Mouse (Mus musculus) myocyte (in vitro differentiated cells): ENCODE measurements around the gene Ptdss2.

Experiments used
- MAX ChIP-seq: IDR thresholded peaks from one replicate; pipeline ENCODE4 v1.6.1; 2011; ENCODE audit warnings: low read depth, mild to moderate bottlenecking, control low read depth
- POLR2A ChIP-seq: IDR thresholded peaks from one replicate; pipeline ENCODE4 v1.6.1; 2011; ENCODE audit warnings: low read depth, mild to moderate bottlenecking, control low read depth, moderate library complexity; ENCODE audit not compliant: insufficient read length
- POLR2AphosphoS2 ChIP-seq: IDR thresholded peaks from one replicate; pipeline ENCODE4 v1.6.1; 2011; ENCODE audit warnings: low read depth, control low read depth; ENCODE audit not compliant: insufficient read length
- TCF12 ChIP-seq: IDR thresholded peaks from one replicate; pipeline ENCODE4 v1.6.1; 2011; ENCODE audit warnings: mild to moderate bottlenecking, control low read depth; ENCODE audit not compliant: poor library complexity, insufficient read depth, severe bottlenecking
- TCF3 ChIP-seq: IDR thresholded peaks from one replicate; pipeline ENCODE4 v1.6.1; 2011; ENCODE audit warnings: low read depth, control low read depth; ENCODE audit not compliant: insufficient read length
- USF1 ChIP-seq: IDR thresholded peaks from one replicate; pipeline ENCODE4 v1.6.1; 2011; ENCODE audit warnings: low read depth, mild to moderate bottlenecking, control low read depth, moderate library complexity

DNA sequence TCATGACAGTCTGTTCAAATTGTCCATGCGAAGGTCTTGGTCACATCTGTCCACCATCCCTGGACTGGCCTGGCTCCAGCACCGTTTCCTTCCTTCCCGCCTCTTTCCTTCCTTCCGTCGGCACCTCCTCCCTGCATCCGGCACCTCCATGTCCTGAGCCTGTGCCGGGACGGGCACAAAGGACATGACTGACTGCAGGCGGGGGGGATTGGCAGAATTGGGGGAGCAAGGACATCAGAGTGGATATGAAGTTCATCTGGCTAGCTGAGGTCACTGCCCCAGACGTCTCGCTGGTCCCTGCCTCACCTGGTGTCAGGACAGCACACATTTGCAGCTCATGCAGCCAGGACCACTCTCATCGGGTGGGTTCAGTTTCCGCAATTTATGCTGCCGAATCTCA is 68.9 kb downstream of the Ptdss2 start:
- TF ChIP-seq POLR2A (no peak), TCF12 (no peak), USF1 (no peak), POLR2AphosphoS2 (no peak), MAX (no peak), TCF3 (no peak)
